Mouse (Mus musculus): ENCODE measurements around the gene Mpped2.

Mpped2 gene

DNA sequence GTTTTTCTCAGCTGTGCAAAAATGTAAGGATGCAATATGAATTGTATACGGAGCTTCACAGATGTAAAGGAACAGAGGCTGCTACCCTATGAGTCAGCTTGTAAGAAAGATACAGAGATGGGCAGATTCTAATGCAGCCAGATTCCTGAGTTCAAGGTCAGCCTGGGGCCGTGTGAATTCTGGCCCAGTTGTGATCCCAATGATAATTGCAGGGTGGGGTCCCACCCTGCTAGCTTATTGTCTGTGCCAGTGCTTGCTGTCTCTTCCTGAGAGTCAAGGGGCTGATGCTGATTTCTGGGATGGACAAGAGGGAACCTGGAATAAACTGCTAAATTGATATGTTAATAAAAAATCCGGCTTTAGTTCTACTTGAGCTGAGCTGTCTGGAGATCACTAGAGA is 122.8 kb downstream of the Mpped2 start:
- no peak for DNase-seq (ENCODE audit: low spot score)

- no peak for DNase-seq (ENCODE audit: low spot score)
These were observed 128.2 kb downstream of the Mpped2 start for GRCm38 (mm10) chr2:106821292-106821691.

- no peak for DNase-seq (ENCODE audit: low spot score)
These were observed 128.8 kb downstream of the Mpped2 start for GRCm38 (mm10) chr2:106821883-106822282.

DNA sequence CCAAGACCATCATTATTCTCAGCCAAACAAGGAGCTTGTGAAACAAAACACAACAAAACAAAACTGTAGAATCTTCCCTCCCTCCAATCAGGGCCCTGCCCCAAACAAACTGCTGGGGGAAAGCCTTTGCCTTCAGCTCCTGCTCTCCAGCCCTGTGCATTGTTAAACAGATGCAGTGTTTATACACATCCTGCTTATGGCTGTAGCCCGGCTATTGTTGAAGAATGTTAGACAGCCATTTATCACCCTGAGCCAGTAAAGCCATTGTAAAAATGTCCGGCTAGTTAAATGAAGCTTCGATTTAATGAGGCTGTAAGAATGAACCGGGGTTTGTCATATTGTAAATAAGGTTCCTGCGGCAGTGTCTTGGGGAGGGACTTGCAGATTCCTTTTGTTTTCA is 129.5 kb downstream of the Mpped2 start:
- DNase-seq (ENCODE audit: low spot score) = no peak

GRCm38 (mm10) chr2:106825461-106825860 is 132.4 kb downstream of the Mpped2 start:
- DNase-seq (ENCODE audit: low spot score) = no peak

DNA sequence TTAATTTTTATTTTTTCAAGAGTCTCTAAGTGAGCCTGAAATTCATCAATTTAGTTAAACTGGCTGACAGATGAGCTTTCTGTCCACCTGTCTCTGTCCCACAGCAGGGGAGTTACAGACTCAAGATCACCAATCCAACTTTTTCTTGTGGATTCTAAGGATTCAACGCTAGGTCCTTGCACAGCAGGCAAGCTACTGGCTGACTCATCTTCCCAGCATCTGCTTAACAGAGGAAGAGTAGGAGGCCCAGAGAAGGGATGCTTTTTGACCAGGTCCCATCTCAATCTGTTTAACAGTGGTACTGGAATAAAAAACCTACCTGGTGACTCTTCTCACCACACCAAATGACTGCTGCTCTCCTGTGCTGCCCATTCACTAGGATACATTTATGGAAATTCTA is 133.0 kb downstream of the Mpped2 start:
- no peak for DNase-seq (ENCODE audit: low spot score)

GRCm38 (mm10) chr2:106826806-106827205 is 133.7 kb downstream of the Mpped2 start:
- DNase-seq (ENCODE audit: low spot score) = no peak

GRCm38 (mm10) chr2:106828573-106829310 is 135.7 kb downstream of the Mpped2 start:
- no peak for DNase-seq (ENCODE audit: low spot score)

- no peak for DNase-seq (ENCODE audit: low spot score)
These were observed 136.4 kb downstream of the Mpped2 start for GRCm38 (mm10) chr2:106829420-106829819.

DNA sequence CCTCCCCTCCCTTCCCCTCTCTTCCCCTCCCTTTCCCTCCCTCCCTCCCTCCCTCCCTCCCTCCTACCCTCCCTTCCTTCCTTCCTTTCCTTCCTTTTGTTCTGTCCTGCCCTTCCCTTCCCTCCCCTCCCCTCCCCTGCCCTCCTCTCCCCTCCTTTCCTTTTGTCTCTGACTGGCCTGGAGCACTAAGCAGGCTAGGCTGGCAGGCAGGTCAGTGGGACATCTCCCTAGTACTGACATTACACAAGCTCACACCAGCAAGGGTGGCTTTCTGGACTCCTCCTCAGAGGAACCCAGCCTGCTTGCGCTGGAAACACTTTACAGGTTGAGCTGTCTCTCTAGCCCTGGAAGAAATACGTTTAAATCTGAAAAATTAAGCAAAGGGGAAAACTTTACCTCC is 139.5 kb downstream of the Mpped2 start:
- DNase-seq (ENCODE audit: low spot score) = no peak

GRCm38 (mm10) chr2:106833212-106833611 is 140.1 kb downstream of the Mpped2 start:
- no peak for DNase-seq (ENCODE audit: low spot score)

DNA sequence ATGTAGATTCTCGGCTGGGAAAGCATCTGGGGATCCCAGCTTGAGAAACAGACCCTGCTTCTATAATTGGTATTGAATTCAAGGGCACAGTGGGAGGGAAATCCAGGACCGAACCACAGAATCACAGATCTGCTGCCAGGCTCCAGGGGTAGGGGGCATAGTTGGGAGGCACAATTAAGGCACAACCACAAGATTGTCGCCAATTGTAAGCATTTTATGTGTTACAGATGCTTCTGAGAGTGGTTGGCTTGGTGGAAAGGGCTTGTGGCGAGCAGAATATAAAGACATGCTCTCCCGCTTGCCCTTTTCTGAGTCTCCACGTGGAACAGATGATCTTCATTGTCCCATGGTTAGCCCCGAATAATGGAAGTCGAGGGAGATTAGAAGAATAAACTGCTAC is 142.3 kb downstream of the Mpped2 start:
- no peak for DNase-seq (ENCODE audit: low spot score)

- no peak for DNase-seq (ENCODE audit: low spot score)
These were observed 144.2 kb downstream of the Mpped2 start for GRCm38 (mm10) chr2:106837241-106837640.

- no peak for DNase-seq (ENCODE audit: low spot score)
These were observed 151.1 kb downstream of the Mpped2 start for GRCm38 (mm10) chr2:106844147-106844546.

- no peak for DNase-seq (ENCODE audit: low spot score)
These were observed 152.0 kb downstream of the Mpped2 start for GRCm38 (mm10) chr2:106844766-106845678.

- DNase-seq (ENCODE audit: low spot score) = no peak
These were observed 153.4 kb downstream of the Mpped2 start for GRCm38 (mm10) chr2:106846511-106846910.

- DNase-seq (ENCODE audit: low spot score) = no peak
These were observed 156.3 kb downstream of the Mpped2 start for GRCm38 (mm10) chr2:106849389-106849788.

DNA sequence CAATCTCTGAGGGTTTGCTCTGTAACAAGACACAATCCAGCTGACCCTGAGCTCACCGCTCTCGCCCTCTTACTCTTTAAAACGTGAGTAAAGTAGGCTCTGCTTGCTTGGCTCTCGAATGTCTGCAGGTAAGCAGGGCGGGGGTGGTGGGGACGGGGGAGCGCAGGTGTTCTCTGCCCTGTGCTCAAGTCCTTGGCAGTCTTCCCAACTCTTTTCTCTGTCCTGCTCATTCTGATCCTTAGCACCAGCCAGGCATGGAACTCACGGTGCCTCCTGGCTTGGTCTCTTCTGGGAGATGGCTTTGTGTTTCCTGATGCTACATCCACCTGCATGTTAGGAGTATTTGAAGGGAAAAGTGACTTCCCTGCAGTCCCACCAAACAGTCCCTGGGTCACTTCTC is 158.4 kb downstream of the Mpped2 start:
- DNase-seq (ENCODE audit: low spot score) = no peak

DNA sequence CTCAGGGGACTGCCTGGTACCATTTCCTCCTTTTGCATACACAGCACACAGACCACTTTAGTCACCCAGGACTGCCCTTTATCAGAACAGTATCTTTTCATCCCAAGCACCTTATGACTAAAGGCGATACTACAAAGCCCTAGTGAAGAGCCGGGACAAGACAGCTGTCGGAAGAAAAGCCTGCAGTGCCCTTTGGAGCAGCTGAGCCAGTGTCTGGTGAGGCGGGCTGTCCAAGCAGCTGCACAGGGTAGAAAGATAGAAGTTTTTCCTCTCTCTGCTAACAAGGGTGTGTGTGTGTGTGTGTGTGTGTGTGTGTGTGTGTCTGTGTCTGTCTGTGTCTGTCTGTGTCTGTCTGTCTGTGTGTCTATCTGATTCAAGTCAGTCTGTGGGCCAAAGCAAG is 161.1 kb downstream of the Mpped2 start:
- no peak for DNase-seq (ENCODE audit: low spot score)

DNA sequence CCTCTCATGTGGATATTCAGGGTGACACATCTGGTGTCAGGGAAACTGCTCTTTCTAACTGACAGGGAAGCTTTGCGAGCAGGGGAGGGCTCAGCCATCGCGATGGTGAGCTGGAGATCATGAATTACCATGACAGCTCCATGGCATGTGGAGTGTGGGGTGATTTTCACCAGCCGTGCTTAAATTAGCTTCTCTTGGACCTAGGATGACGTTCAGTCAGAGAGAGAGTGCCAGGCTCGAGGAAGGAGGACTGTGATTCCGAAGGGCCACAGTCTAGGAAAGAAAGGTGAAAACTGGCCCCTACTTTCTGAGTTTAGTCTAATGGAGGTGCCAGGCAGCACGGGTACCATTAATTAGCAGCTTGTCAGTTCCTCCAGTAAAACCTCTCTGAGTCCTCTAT is 161.7 kb downstream of the Mpped2 start:
- DNase-seq (ENCODE audit: low spot score) = no peak

GRCm38 (mm10) chr2:106855184-106855583 is 162.1 kb downstream of the Mpped2 start:
- DNase-seq (ENCODE audit: low spot score) = no peak

DNA sequence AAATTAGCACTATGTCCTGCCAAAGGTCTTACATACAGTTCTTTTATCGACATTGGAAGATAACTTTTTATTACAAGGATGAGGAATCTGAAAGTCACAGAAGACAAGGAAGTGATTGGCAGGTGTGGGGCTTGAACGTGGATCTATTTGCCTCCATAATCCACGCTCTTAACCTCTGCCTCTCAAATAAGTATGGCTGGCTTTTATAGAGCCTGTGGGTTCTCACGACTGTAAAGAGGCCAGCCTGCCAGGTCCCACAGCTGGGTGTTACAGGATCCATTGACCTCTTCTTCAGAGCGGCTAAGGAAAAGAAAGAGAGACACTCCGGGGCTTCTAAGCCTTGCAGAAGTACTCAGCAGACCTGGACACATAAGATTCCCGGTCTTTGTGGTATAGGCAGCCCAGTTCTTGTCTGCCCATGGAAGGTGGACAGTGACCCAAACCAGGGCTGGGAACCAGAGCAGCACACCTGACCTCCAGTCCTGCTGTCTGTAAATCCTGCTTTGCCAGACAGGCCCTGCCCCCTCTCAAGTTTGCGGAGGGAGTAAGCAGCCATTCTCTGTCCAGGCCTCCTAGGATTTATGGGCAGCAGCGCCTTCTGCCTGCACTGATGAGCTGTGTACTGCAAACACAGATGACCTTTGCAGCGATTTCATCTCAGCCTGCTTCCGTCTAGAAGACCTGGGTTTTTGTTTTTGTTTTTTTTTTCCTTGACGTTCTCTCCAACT is 162.7 kb downstream of the Mpped2 start:
- no peak for DNase-seq (ENCODE audit: low spot score)

Measured in c-Kit-positive CD71-positive TER-119-positive erythroid progenitor cells, embryonic 14.5 days (primary cell).